Mouse (Mus musculus) myocyte (in vitro differentiated cells): Measurements from ENCODE around the gene Nfatc2. TPM values are rescaled to one million over a fixed set of nuclear protein-coding genes. Genes with fewer than 3 reads are reported as not detected.

ENCODE experiments used
- H3K27me3 ChIP-seq: one replicate; pipeline ENCODE4 v1.6.1; 2011; ENCODE audit not compliant: control insufficient read depth, insufficient read depth, insufficient read length
- H3K36me3 ChIP-seq: one replicate; pipeline ENCODE4 v1.6.1; 2011; ENCODE audit not compliant: control insufficient read depth, insufficient read depth
- H3K4me2 ChIP-seq: one replicate; pipeline ENCODE4 v1.6.1; 2011; ENCODE audit warnings: low read depth, control low read depth
- H3K4me3 ChIP-seq: one replicate; pipeline ENCODE4 v1.5.1; 2011; ENCODE audit warnings: mild to moderate bottlenecking, control low read depth, moderate library complexity
- H3K79me2 ChIP-seq: one replicate; pipeline ENCODE4 v1.6.1; 2011; ENCODE audit not compliant: control insufficient read depth, insufficient read depth
- H3ac ChIP-seq: one replicate; pipeline ENCODE4 v1.6.1; 2011; ENCODE audit not compliant: control insufficient read depth, insufficient read length
- CEBPB ChIP-seq: IDR thresholded peaks from 2 replicates; pipeline ENCODE4 v1.6.1; 2011; ENCODE audit warnings: mild to moderate bottlenecking, moderate library complexity; ENCODE audit not compliant: poor library complexity, insufficient read depth, severe bottlenecking
- E2F4 ChIP-seq: IDR thresholded peaks from one replicate; pipeline ENCODE4 v1.6.1; 2011; ENCODE audit warnings: mild to moderate bottlenecking, control low read depth, moderate library complexity; ENCODE audit not compliant: insufficient read depth
- MAX ChIP-seq: IDR thresholded peaks from one replicate; pipeline ENCODE4 v1.6.1; 2011; ENCODE audit warnings: low read depth, mild to moderate bottlenecking, control low read depth
- MYOD1 ChIP-seq, 3 experiments: IDR thresholded peaks; one replicate each; pipeline ENCODE4 v1.6.1; 2011; ENCODE audit warnings: control low read depth in 2 of 3, low read depth in 2 of 3, mild to moderate bottlenecking in 2 of 3, moderate library complexity in 1 of 3; ENCODE audit not compliant: insufficient read length in 2 of 3, control insufficient read depth in 1 of 3
- MYOG ChIP-seq, 3 experiments: IDR thresholded peaks; one replicate each; pipeline ENCODE4 v1.6.1; 2011; ENCODE audit warnings: control low read depth in 2 of 3, low read depth in 2 of 3, mild to moderate bottlenecking in 2 of 3; ENCODE audit not compliant: insufficient read length in 2 of 3, control insufficient read depth in 1 of 3, insufficient read depth in 1 of 3
- POLR2A ChIP-seq: IDR thresholded peaks from one replicate; pipeline ENCODE4 v1.6.1; 2011; ENCODE audit warnings: low read depth, mild to moderate bottlenecking, control low read depth, moderate library complexity; ENCODE audit not compliant: insufficient read length
- POLR2AphosphoS2 ChIP-seq: IDR thresholded peaks from one replicate; pipeline ENCODE4 v1.6.1; 2011; ENCODE audit warnings: low read depth, control low read depth; ENCODE audit not compliant: insufficient read length
- REST ChIP-seq: IDR thresholded peaks from one replicate; pipeline ENCODE4 v1.6.1; 2011; ENCODE audit warnings: mild to moderate bottlenecking, control low read depth, moderate library complexity; ENCODE audit not compliant: insufficient read depth, insufficient read length
- SRF ChIP-seq: IDR thresholded peaks from one replicate; pipeline ENCODE4 v1.6.1; 2011; ENCODE audit warnings: low read depth; ENCODE audit not compliant: control insufficient read depth, insufficient read length
- TCF12 ChIP-seq: IDR thresholded peaks from one replicate; pipeline ENCODE4 v1.6.1; 2011; ENCODE audit warnings: mild to moderate bottlenecking, control low read depth; ENCODE audit not compliant: poor library complexity, insufficient read depth, severe bottlenecking
- TCF3 ChIP-seq: IDR thresholded peaks from one replicate; pipeline ENCODE4 v1.6.1; 2011; ENCODE audit warnings: low read depth, control low read depth; ENCODE audit not compliant: insufficient read length
- USF1 ChIP-seq: IDR thresholded peaks from one replicate; pipeline ENCODE4 v1.6.1; 2011; ENCODE audit warnings: low read depth, mild to moderate bottlenecking, control low read depth, moderate library complexity
- polyA plus RNA-seq: library from polyadenylated mRNA; unstranded; fragments of >200 nt; fragmentation: generic; extraction: Trizol; gene quantifications from one replicate; pipeline ENCODE4 v1.2.1, GENCODE M21; 2012; ENCODE audit warnings: missing spikeins

The Nfatc2 gene
- polyA plus RNA-seq, 1 experiment, result 0.55 TPM

DNA sequence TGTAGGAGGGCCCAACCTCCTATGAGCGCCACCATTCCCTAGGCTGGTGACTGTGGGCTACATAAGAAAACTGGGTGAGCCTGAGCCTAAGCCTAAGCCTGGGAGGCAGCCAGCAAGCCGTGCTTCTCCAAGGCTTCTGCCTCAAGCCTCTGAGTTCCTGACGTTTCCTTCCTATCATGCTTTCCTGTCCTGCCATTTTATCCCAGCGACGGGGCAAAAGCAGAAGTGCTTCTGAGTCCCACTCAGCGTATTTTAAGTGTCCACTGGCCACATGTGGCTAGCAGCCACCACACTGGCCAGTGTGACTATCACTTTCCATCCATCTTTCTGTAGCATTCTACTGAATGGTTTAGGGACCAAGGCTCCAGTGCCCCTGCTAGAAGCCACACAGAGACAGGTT lies 62.4 kb downstream of the Nfatc2 start:
- Histone ChIP-seq H3K4me3 (no peak overlapping the region), H3K79me2 (no peaks in the 10 kb centered on the region), H3K4me2 (no peak overlapping the region), H3K27me3 (no peaks in the 10 kb centered on the region), H3ac (no peak overlapping the region), H3K36me3 (no peaks in the 10 kb centered on the region)
- TF ChIP-seq SRF (no peak), MYOG (IDR thresholded peaks at IDR 0.05; ENCODE audit: control insufficient read depth in 1 of 3, insufficient read depth in 1 of 3, insufficient read length in 2 of 3, low read depth in 2 of 3) (no peak), POLR2A (no peak), MYOD1 (IDR thresholded peaks at IDR 0.05; ENCODE audit: control insufficient read depth in 1 of 3, insufficient read length in 2 of 3, low read depth in 2 of 3) (no peak), CEBPB (no peak), POLR2AphosphoS2 (no peak), TCF12 (no peak), REST (no peak), MAX (no peak), TCF3 (no peak), E2F4 (no peak)

- H3K79me2 ChIP-seq, result no peaks in the 10 kb centered on the region
- no peaks in the 10 kb centered on the region for H3K36me3 ChIP-seq
- no peak overlapping the region for H3K4me3 ChIP-seq
- H3K4me2 ChIP-seq, result peak overlapping the region; percentile 74
- no peaks in the 10 kb centered on the region for H3K27me3 ChIP-seq
- no peak overlapping the region for H3ac ChIP-seq
- TF ChIP-seq REST, result no peak
- TF ChIP-seq E2F4, result no peak
- TF ChIP-seq POLR2A, result no peak
- no peak for TF ChIP-seq TCF3
- no peak for TF ChIP-seq MYOD1 (IDR thresholded peaks at IDR 0.05; ENCODE audit: control insufficient read depth in 1 of 3, insufficient read length in 2 of 3, low read depth in 2 of 3)
- TF ChIP-seq POLR2AphosphoS2, result no peak
- no peak for TF ChIP-seq TCF12
- TF ChIP-seq CEBPB, result no peak
- no peak for TF ChIP-seq MYOG (IDR thresholded peaks at IDR 0.05; ENCODE audit: control insufficient read depth in 1 of 3, insufficient read depth in 1 of 3, insufficient read length in 2 of 3, low read depth in 2 of 3)
- no peak for TF ChIP-seq USF1
- no peak for TF ChIP-seq SRF
- TF ChIP-seq MAX, result no peak
Observed at GRCm38 (mm10) chr2:168532061-168532833, 69.2 kb downstream of the Nfatc2 start.

GRCm38 (mm10) chr2:168528551-168528950 lies 72.9 kb downstream of the Nfatc2 start:
- H3K4me3 ChIP-seq, result no peak overlapping the region
- TF ChIP-seq MYOD1 (IDR thresholded peaks at IDR 0.05; ENCODE audit: control insufficient read depth in 1 of 3, insufficient read length in 2 of 3, low read depth in 2 of 3) (no peak), TCF12 (no peak), TCF3 (no peak), SRF (no peak), E2F4 (no peak), REST (no peak), CEBPB (no peak), USF1 (no peak), MYOG (IDR thresholded peaks at IDR 0.05; ENCODE audit: control insufficient read depth in 1 of 3, insufficient read depth in 1 of 3, insufficient read length in 2 of 3, low read depth in 2 of 3) (no peak), POLR2AphosphoS2 (no peak), POLR2A (no peak), MAX (no peak)
- H3K79me2 ChIP-seq, result no peaks in the 10 kb centered on the region
- no peaks in the 10 kb centered on the region for H3K27me3 ChIP-seq
- H3K36me3 ChIP-seq, result no peaks in the 10 kb centered on the region
- no peak overlapping the region for H3K4me2 ChIP-seq
- no peak overlapping the region for H3ac ChIP-seq

DNA sequence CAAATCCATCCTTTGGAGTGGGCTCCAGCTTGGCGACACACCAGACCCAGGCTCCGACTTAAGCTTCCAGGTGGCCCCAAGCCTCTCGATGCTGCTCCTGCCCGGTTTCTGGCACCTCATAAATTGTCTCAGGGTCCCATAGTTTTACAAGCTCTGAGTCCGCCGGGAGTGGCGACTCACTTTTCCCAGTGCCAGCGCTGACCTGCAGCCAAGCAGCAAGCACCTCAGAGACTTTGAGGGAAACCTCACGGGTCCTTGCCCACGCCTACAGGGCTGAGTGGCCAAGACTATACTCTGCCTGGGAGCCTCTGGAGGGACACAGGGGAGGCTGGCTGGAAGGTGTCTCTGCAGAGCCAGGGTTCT lies 74.0 kb downstream of the Nfatc2 start:
- Histone ChIP-seq H3K27me3 (no peaks in the 10 kb centered on the region), H3K36me3 (no peaks in the 10 kb centered on the region), H3ac (no peak overlapping the region), H3K79me2 (no peaks in the 10 kb centered on the region), H3K4me3 (no peak overlapping the region), H3K4me2 (no peak overlapping the region)
- TF ChIP-seq E2F4 (no peak), MYOG (IDR thresholded peaks at IDR 0.05; ENCODE audit: control insufficient read depth in 1 of 3, insufficient read depth in 1 of 3, insufficient read length in 2 of 3, low read depth in 2 of 3) (no peak), MYOD1 (IDR thresholded peaks at IDR 0.05; ENCODE audit: control insufficient read depth in 1 of 3, insufficient read length in 2 of 3, low read depth in 2 of 3) (no peak), TCF3 (no peak), SRF (no peak)
